Mouse (Mus musculus): Measurements from ENCODE around the gene Mon2.
A peak's percentile ranks its signal among the peaks of the same experiment; 100 is the strongest.

DNA sequence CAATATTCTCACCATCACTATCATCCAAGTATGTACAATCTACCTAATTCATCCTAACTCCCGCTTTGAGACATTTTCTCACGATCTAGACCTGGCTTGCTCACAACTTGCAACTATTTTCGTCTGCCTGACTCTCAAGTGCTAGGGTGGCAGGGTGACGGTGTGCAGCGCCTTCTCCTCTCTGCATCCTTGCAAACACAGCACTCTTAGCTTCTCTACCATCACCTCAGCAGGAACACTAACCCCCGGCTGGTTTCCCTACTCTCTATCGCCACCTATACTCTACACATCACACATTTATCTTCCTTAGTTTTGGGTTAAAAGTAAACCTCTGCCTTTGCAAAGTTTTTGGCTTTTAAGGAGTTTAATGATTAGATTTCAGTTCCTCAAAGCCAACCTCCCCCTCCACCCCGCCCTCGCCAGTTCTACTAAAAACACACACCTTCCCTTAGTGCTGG is 88.6 kb downstream of the Mon2 start:
- TF ChIP-seq CTCF (conservative IDR thresholded peaks at IDR 0.05; ENCODE audit: insufficient read depth, insufficient read length, low read depth, low read length), result peak; percentile 54
- no peak for TF ChIP-seq POLR2A (IDR thresholded peaks at IDR 0.05; ENCODE audit: low read depth, low read length)

Data from kidney, adult 2 months (tissue).